Mouse (Mus musculus) cerebellum, adult 11 months (tissue): ENCODE results near the gene Plch2.
"Not testable (repeated sequence)": the region's sequence is repeated elsewhere in the genome, so short reads cannot be mapped to it uniquely, and the experiment has no call there.

ENCODE experiments used
- DNase-seq: peaks from one replicate; pipeline ENCODE4 v3.0.0; 2022

The Plch2 gene

GRCm38 (mm10) chr4:155056724-155057123 lies at the start of gene Plch2:
TSS of gene Plch2 (minus strand) at chr4:155056784.
- DNase-seq = no peak

DNA sequence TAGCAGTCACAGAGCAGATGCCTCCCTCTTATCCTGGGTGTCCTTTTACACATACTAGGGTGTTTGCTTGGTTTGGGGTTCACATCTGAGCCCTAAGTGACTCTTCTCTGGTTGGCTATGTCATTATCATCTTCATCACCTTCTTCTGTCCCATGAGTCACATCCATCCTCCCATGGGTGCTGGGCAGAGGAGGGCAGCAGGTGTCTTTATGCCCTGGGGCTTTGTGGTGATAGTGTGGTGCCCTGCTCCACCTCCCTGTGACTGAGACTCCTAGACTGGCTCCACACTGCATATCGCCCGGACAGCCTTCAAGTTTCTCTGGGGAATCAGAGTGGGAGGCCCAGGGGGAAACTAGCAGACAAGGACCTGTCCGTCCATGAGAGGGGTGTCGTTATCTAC lies 42.0 kb upstream of the Plch2 start:
- DNase-seq = no peak

DNA sequence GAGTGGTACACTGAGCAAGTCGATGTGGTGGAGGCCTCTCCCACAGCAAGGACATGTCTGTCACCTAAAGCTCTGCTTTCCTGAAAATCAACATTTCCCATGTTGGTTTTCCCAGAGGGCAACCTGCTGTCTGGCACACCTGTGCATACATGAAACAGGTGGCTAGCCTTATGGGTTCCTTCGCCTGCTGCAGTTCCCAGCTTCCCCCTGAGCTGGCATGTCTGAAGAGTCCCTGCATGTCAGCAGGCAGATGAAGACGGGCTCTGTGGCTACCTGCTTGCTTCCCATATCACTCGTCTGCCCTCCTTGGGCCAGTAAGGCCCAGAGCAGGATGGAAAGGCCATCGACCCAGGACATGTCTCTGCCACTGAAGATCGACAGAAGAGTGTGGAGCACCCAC lies 40.9 kb upstream of the Plch2 start:
- no peak for DNase-seq

GRCm38 (mm10) chr4:155095967-155096366 lies 39.4 kb upstream of the Plch2 start:
- peak; percentile 65 for DNase-seq

DNA sequence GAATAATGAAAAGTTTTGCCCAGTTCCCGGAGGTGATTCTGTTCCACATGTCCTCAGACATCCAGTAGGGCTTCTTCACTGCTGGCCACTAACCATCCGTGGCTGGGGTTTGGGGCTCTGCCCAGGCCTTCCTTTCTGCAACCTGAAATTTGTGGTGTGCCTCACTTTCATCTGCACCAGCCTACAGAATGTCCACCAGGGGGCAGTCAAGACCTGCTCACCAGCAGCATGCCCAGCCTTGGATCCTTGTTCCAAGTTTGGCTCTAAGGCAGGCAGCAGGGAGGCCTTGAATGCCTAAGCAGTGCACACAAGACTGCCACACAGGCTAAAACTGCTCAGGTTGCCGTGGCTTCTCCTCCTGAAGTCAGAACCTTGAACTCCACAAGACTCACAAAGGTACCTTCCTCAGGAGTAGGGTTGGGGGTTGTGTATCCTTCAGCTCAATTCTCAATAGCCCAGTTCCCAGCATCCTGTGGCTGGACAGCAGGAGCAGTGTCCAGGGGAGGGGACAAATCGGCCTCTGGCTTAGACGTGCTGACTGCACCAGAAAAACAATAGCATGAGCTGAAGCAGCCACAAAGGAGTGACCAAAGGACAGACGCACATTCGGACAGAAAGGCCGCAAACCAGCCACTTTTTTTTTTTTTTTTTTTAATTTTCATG lies 38.8 kb upstream of the Plch2 start:
- DNase-seq = peak; percentile 90

DNA sequence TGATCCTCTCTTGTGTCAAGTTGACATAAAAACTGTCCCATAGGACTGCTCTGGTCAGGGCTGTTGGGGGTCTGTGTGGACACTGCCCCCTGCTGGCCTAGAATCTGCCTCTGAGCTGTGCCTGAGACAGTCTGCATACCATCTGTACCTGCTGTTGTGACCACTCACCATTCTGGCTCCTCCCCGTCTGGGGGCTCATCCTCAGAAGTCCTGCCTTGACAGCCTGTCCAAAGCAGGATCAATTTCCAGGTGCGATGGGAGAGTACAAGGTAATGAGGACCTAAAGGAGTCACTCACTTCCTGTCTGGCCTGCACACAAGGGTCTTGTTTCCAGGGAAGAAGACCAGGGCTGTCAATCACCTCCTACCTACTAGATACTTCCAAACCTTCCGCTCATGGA lies 38.0 kb upstream of the Plch2 start:
- DNase-seq = peak; percentile 60

GRCm38 (mm10) chr4:155093431-155094149 lies 37.0 kb upstream of the Plch2 start:
- peak; percentile 39 for DNase-seq

GRCm38 (mm10) chr4:155092718-155093430 lies 36.3 kb upstream of the Plch2 start:
- DNase-seq = peak; percentile 93

GRCm38 (mm10) chr4:155090688-155091449 lies 34.3 kb upstream of the Plch2 start:
- DNase-seq = no peak

DNA sequence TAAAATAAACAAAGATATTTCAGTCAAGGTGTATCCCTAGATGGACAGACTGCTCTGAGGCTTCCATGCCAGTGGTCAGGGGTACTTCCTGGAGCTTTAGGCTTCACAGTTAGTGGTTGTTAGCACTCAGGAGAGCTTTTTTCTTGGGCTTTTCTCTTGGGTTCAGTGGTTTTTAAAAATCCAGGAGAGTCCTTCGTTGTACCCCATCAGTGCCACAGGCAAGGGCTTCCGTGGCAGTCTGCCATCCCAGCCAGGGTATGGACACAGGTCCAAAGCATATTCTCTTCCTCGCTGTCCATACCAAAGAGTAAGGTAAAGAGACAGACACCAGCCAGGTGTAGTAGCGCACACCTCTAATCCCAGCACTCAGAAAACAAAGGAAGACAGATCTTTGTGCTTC lies 33.6 kb upstream of the Plch2 start:
- no peak for DNase-seq

GRCm38 (mm10) chr4:155089241-155089640 lies 32.7 kb upstream of the Plch2 start:
- no peak for DNase-seq

- peak; percentile 100 for DNase-seq
Observed at GRCm38 (mm10) chr4:155086108-155087024, 29.8 kb upstream of the Plch2 start, which contains the start of the genes Rer1 and Morn1. TSS of gene Rer1 (minus strand) at chr4:155086382. TSS of gene Morn1 (plus strand) at chr4:155086577.

- no peak for DNase-seq
Observed at GRCm38 (mm10) chr4:155085206-155086107, 28.9 kb upstream of the Plch2 start.

DNA sequence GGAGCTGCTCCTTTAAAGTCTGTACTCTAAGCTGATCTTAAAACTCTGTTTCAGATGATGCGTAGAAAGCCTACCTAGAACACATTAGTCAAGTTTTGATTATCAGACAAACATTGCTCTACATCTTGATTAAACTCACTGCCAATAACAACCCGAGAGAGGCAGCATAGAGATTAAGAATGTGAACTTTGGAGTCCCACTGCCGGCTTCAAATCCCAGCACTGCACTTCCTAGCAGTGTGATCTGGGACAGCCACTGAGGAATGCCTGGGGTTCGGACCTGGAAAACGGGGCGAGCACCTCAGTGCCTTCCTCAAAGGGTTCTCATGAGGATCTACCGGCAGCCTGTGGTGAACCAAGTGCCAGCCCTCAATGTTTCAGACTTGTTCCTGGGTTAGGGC lies 27.8 kb upstream of the Plch2 start:
- no peak for DNase-seq

DNA sequence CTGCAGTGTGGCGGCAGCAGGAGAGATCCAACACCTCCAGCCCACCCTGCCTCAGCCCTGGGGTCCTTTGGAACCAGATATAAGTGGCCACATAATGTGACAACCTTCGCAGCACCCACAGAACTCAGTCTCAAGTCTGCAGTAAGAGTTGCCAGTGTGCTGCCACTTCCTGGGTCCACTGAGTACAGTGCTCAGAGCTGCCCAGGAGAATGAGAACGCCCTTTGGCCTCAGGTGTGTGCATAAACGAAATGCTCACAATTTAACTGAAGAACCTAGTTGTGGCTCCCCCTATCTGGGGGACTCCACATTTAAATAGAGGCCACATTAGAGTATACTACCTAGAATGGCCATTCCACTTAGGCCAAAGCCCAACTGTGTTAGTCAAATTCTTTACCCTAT lies 27.0 kb upstream of the Plch2 start:
- no peak for DNase-seq

GRCm38 (mm10) chr4:155079666-155080065 lies 23.1 kb upstream of the Plch2 start:
- no peak for DNase-seq

DNA sequence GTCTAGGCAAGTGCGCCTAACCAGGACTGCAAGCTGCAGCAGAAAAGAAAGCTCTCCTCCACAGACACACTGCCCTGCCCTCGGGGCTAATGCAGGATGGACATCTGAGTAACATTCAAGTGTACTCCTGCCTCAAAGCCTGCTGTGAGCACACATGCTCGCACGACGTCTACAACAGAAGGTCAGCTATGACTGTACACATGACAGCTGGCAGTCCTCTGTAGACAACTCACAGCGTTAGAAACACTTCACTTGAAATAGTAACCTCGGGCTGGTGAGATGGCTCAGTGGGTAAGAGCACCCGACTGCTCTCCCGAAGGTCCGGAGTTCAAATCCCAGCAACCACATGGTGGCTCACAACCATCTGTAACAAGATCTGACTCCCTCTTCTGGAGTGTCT lies 22.2 kb upstream of the Plch2 start:
- DNase-seq = not testable (repeated sequence)

- DNase-seq = no peak
Observed at GRCm38 (mm10) chr4:155076677-155077076, 20.1 kb upstream of the Plch2 start.

- DNase-seq = no peak
Observed at GRCm38 (mm10) chr4:155075813-155076212, 19.2 kb upstream of the Plch2 start.

DNA sequence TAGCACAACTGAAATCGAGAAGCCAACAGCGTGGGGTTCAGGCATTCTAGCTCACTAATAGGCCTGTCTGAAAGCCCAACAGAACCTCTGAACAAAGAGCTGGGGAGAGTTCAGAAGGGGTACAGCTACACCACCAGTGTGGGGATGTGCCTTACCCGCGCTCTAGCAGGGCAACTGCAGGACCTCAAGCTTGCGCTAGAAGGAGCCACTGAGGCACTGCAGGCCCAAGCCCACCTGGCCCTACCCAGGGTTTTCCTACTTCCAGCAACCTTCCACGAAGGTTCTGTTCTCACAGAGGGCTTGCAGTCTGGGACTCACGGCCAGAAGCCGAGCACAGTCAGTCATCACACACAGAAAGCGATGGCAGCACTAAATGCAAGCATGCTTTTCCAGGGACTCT lies 18.6 kb upstream of the Plch2 start:
- DNase-seq = no peak

DNA sequence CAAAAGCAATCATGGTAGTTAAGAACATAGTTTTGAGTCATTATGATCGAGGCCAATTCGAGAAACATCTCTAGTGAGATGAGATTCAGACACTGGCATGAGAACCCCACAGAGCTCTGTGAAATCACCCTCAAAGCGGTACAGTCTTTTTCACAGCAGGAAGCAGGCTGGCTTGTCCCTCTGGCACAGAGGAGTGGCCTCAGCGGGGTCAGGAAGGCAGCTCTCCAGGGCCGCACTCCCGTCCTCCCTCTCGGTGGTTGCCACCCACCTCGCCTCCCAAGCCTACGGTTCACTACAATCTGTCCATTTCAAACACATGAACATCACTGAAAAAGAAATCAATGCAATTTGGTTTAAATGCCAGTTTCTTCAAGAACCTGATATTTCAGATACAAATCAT lies 17.8 kb upstream of the Plch2 start:
- peak; percentile 31 for DNase-seq
